Mouse (Mus musculus) cerebellum, adult 2 months (tissue): ENCODE measurements around the gene Parva.

Source experiments
- CTCF ChIP-seq: fragments of 200-500 bp; IDR thresholded peaks from 2 replicates; pipeline ENCODE4 v1.5.1; 2011; ENCODE audit warnings: low read depth, mild to moderate bottlenecking, control low read depth, low read length, moderate library complexity, borderline replicate concordance; ENCODE audit not compliant: insufficient read depth
- POLR2A ChIP-seq: fragments of 200-500 bp; IDR thresholded peaks from 2 replicates; pipeline ENCODE4 v1.6.1; 2011; ENCODE audit warnings: low read length, control low read depth, borderline replicate concordance; ENCODE audit not compliant: insufficient read depth

- TF ChIP-seq CTCF, result no peak
- no peak for TF ChIP-seq POLR2A
Observed at GRCm38 (mm10) chr7:112561504-112561903, 134.2 kb downstream of the Parva start.
